Mouse (Mus musculus): ENCODE data around the gene Tars.

Tars gene

GRCm38 (mm10) chr15:11364112-11364511 is 35.4 kb downstream of the Tars start:
- no peak for DNase-seq (ENCODE audit: low read depth in 2 of 2, low spot score in 2 of 2)

DNA sequence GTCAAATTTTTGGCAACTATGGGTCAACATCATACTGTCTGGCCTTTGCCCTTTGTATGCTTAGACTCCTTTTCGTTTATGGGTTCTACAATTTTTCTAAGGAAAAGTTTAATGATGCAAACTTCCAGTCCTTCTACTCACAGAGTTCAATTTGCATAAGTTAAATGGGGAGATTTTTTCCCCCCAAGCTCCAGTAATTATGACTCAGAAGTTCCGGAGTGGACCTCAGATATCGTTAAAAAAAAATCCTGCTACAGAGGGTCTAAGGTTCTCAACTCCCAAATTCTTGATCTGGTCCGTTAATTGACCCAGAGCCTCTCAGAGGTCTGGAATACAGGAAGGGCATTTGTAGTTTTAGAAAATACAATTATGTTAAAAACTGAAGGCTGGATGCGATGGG is 37.6 kb downstream of the Tars start:
- no peak for DNase-seq (ENCODE audit: low read depth in 2 of 2, low spot score in 2 of 2)

DNA sequence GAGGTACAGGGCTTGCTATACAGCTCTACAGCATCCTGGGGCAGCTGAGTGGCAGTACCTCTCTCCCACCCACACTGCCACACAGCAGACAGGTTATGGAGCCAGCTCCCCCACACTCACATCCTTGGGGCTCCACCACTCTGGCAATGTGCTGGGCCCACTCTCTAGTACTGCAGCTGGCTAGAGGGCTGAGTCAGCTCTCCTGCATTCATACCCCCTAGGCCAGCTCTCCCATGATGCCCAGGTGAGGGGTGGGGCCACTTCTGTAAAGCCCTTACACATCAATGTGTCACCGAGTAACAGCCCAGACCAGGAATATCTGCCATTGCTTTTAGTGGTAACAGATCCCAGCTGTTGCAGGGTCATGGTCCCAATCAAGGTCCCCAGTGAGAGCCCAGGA is 38.6 kb downstream of the Tars start:
- DNase-seq (ENCODE audit: low read depth in 2 of 2, low spot score in 2 of 2): no peak

- no peak for DNase-seq (ENCODE audit: low read depth in 2 of 2, low spot score in 2 of 2)
These were observed 42.0 kb downstream of the Tars start for GRCm38 (mm10) chr15:11357501-11357900.

DNA sequence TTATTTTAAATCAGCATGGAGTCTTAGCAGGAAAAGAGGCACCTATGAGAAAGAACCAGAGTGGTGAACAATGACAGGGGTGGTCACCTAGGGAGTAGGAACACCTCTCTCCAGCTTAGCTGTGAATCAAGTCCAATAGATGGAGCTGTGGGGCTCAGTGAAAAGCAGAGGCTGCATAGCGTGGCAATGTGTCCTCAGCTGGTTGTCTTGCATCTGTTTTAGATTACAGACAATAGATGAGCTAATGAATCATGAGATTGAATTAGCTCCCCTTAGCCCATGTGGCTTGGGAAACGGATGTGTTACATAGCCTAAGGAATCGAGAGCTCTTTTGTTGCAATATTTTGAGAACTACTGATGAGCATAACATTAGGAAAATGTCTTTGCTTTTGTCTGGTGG is 43.6 kb downstream of the Tars start:
- no peak for DNase-seq (ENCODE audit: low read depth in 2 of 2, low spot score in 2 of 2)

DNA sequence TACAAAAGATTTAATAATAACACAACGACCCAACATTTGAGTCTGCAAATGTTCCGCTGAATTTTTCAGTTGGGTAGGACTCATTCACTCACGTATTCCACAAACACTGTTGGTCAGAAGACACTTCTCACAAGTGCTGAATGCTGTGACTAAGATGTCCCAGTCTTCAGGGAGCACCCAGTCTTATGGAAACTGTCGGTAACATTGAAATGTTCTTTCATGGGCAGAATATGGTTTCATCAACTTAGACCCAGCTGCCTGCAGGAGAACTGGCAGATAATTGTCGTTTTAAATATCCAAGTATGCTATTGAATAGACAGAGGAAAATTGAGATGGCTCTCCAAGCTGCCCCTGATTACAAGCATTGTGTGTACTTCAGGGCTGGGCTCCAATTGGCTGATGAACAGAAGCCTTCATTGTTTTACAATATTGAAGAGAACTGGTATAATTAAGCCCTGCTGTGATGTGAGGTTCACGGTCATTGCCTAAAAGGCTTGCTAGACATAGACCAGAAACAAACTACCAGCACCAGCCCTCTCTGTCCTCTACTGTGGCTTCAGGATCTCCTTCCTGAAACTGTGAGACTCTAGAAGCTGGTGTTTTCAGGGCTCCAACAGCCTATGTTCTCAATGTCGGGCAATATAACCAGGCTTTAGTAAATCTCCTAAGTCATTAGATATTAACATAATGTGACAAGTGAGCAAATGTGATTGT is 59.8 kb downstream of the Tars start:
- no peak for DNase-seq (ENCODE audit: low read depth in 2 of 2, low spot score in 2 of 2)

All from CD8-positive naive resting alpha-beta T cell, adult 2 months (primary cell).